Mouse (Mus musculus) monocyte, adult 59 days (primary cell): Measurements from ENCODE around the gene H2afb1. TPM values are rescaled to one million over a fixed set of nuclear protein-coding genes. Genes with fewer than 3 reads are reported as not detected.

Experiments
- total RNA-seq, 2 experiments: library from RNA; stranded (reverse); gene quantifications; one replicate each; pipeline ENCODE4 v1.2.4; 2023

H2afb1 gene
- not detected for total RNA-seq

GRCm38 (mm10) chrX:117014457-117014856, at the start of gene H2afb1:
H2afb1 (plus strand) TSS chrX:117014757.

